Mouse (Mus musculus) left cerebral cortex, postnatal 4 days (tissue): Measurements from ENCODE around the gene Elof1. TPM values are rescaled to one million over a fixed set of nuclear protein-coding genes. Genes with fewer than 3 reads are reported as not detected.
"Not testable (repeated sequence)": the region's sequence is repeated elsewhere in the genome, so short reads cannot be mapped to it uniquely, and the experiment has no call there.

Experiments
- DNase-seq: peaks from one replicate; pipeline ENCODE4 v3.0.0-alpha.2; 2022
- intact Hi-C: fragments of 180-260 bp; cut with DNase I; formaldehyde crosslinking; loops from one replicate; pipeline ENCODE4 v1.15.1; 2025
- total RNA-seq, 2 experiments: library from RNA; stranded (reverse); gene quantifications; 2 replicates each; pipeline ENCODE4 v1.2.3; 2021

Gene Elof1
- 10 to 100 TPM; 65.7 to 66.6 TPM for total RNA-seq

GRCm38 (mm10) chr9:22116740-22117426 is at the start of gene Elof1:
Gene Elof1 (minus strand): TSS chr9:22117172.
- peak; percentile 95 for DNase-seq
- intact Hi-C loops: no loop called here

- DNase-seq: no peak
- intact Hi-C loops: no loop called here
Observed at GRCm38 (mm10) chr9:22166686-22167085, 49.7 kb upstream of the Elof1 start.

GRCm38 (mm10) chr9:22165964-22166363 is 49.0 kb upstream of the Elof1 start:
- no peak for DNase-seq
- intact Hi-C loops: no loop called here

GRCm38 (mm10) chr9:22164711-22165668 is 48.0 kb upstream of the Elof1 start:
- peak; percentile 36 for DNase-seq
- intact Hi-C loops: no loop called here

GRCm38 (mm10) chr9:22162912-22163311 is 45.9 kb upstream of the Elof1 start:
- no peak for DNase-seq
- intact Hi-C loops: no loop called here

GRCm38 (mm10) chr9:22162305-22162704 is 45.3 kb upstream of the Elof1 start:
- intact Hi-C loops: no loop called here
- DNase-seq: no peak

- no peak for DNase-seq
- intact Hi-C loops: no loop called here
Observed at GRCm38 (mm10) chr9:22161299-22161698, 44.3 kb upstream of the Elof1 start.

- DNase-seq: no peak
- intact Hi-C loops: no loop called here
Observed at GRCm38 (mm10) chr9:22157516-22158265, 40.7 kb upstream of the Elof1 start.

- peak; percentile 100 for DNase-seq
- intact Hi-C loops: no loop called here
Observed at GRCm38 (mm10) chr9:22156497-22157245, 39.7 kb upstream of the Elof1 start, which contains the start of gene Pigyl. Gene Pigyl (plus strand): TSS chr9:22156846.

- DNase-seq: peak; percentile 61
- intact Hi-C loops: no loop called here
Observed at GRCm38 (mm10) chr9:22155614-22156013, 38.6 kb upstream of the Elof1 start.

GRCm38 (mm10) chr9:22153810-22154209 is 36.8 kb upstream of the Elof1 start:
- no peak for DNase-seq
- intact Hi-C loops: no loop called here

- intact Hi-C loops: no loop called here
- DNase-seq: no peak
Observed at GRCm38 (mm10) chr9:22150946-22151345, 34.0 kb upstream of the Elof1 start.

- DNase-seq, intact Hi-C loops: not testable (repeated sequence)
Observed at GRCm38 (mm10) chr9:22150249-22150693, 33.3 kb upstream of the Elof1 start.

- intact Hi-C loops: no loop called here
- DNase-seq: no peak
Observed at GRCm38 (mm10) chr9:22149426-22150248, 32.7 kb upstream of the Elof1 start.

GRCm38 (mm10) chr9:22144304-22144965 is 27.5 kb upstream of the Elof1 start:
- intact Hi-C loops: no loop called here

GRCm38 (mm10) chr9:22143108-22144037 is 26.4 kb upstream of the Elof1 start:
- intact Hi-C loops: no loop called here
- DNase-seq: peak; percentile 91

More at GRCm38 (mm10) chr9:22144304-22144965, 27.5 kb upstream of the Elof1 start:
- no peak for DNase-seq

GRCm38 (mm10) chr9:22139746-22140145 is 22.8 kb upstream of the Elof1 start:
- intact Hi-C loops: no loop called here
- DNase-seq: no peak

- intact Hi-C loops: no loop called here
- DNase-seq: peak; percentile 36
Observed at GRCm38 (mm10) chr9:22138480-22138879, 21.5 kb upstream of the Elof1 start.
